Mouse (Mus musculus): ENCODE results near the gene Nrip1. TPM values are rescaled to one million over a fixed set of nuclear protein-coding genes. Genes with fewer than 3 reads are reported as not detected.

Gene Nrip1
- polyA plus RNA-seq, 1 experiment from 2014 or later = 32.0 TPM

GRCm38 (mm10) chr16:76357155-76357554, 16.5 kb downstream of the Nrip1 start:
- Histone ChIP-seq H3K27ac (no peak overlapping the region), H3K36me3 (peaks cover 23% of the 10 kb centered on the region), H3K9ac (no peak overlapping the region), H3K4me3 (no peak overlapping the region), H3K4me1 (peaks cover 79% of the 10 kb centered on the region), H3K9me3 (replicated peaks) (no peaks in the 10 kb centered on the region), H3K4me2 (no peak overlapping the region), H3K27me3 (replicated peaks) (no peaks in the 10 kb centered on the region)
- 89% methylated on average over 12 of the region's 12 CpGs for WGBS (ENCODE audit: insufficient replicate concordance)
- no peak for ATAC-seq

- H3K27ac ChIP-seq = peak overlapping the region; percentile 23; the same call in 1 of the 2 replicates
- no peaks in the 10 kb centered on the region for H3K27me3 ChIP-seq (replicated peaks)
- H3K36me3 ChIP-seq = peaks cover 24% of the 10 kb centered on the region
- 88% methylated on average over 14 of the region's 14 CpGs for WGBS (ENCODE audit: insufficient replicate concordance)
- H3K4me1 ChIP-seq = peaks cover 71% of the 10 kb centered on the region
- H3K9me3 ChIP-seq (replicated peaks) = no peaks in the 10 kb centered on the region
- no peak for ATAC-seq
- no peak overlapping the region for H3K4me3 ChIP-seq
- no peak overlapping the region for H3K9ac ChIP-seq
- H3K4me2 ChIP-seq = no peak overlapping the region
These were observed 17.6 kb downstream of the Nrip1 start for GRCm38 (mm10) chr16:76355947-76356550.

GRCm38 (mm10) chr16:76355267-76355666, 18.4 kb downstream of the Nrip1 start:
- H3K4me2 ChIP-seq = peak overlapping the region; percentile 58
- 70% methylated on average over 5 of the region's 5 CpGs for WGBS (ENCODE audit: insufficient replicate concordance)

GRCm38 (mm10) chr16:76354841-76355240, 18.8 kb downstream of the Nrip1 start:
- Histone ChIP-seq H3K27me3 (replicated peaks) (no peaks in the 10 kb centered on the region), H3K9me3 (replicated peaks) (no peaks in the 10 kb centered on the region), H3K4me3 (no peak overlapping the region), H3K9ac (peak overlapping the region; percentile 48; the same call in 1 of the 2 replicates), H3K4me2 (peak overlapping the region; percentile 58), H3K4me1 (peaks cover 62% of the 10 kb centered on the region), H3K36me3 (peaks cover 28% of the 10 kb centered on the region), H3K27ac (peak overlapping the region; percentile 72)
- peak; percentile 96 for ATAC-seq
- WGBS (ENCODE audit: insufficient replicate concordance) = 26% methylated on average over 3 of the region's 3 CpGs

More at GRCm38 (mm10) chr16:76355267-76355666, 18.4 kb downstream of the Nrip1 start:
- H3K4me1 ChIP-seq = peaks cover 65% of the 10 kb centered on the region
- H3K9me3 ChIP-seq (replicated peaks) = no peaks in the 10 kb centered on the region
- peaks cover 27% of the 10 kb centered on the region for H3K36me3 ChIP-seq
- no peaks in the 10 kb centered on the region for H3K27me3 ChIP-seq (replicated peaks)
- ATAC-seq = no peak
- H3K4me3 ChIP-seq = no peak overlapping the region
- H3K27ac ChIP-seq = peak overlapping the region; percentile 72
- peak overlapping the region; percentile 48; the same call in 1 of the 2 replicates for H3K9ac ChIP-seq

- no peaks in the 10 kb centered on the region for H3K9me3 ChIP-seq (replicated peaks)
- H3K9ac ChIP-seq = no peak overlapping the region
- 74% methylated on average over 7 of the region's 7 CpGs for WGBS (ENCODE audit: insufficient replicate concordance)
- H3K4me3 ChIP-seq = no peak overlapping the region
- H3K27me3 ChIP-seq (replicated peaks) = no peaks in the 10 kb centered on the region
- H3K4me1 ChIP-seq = peaks cover 62% of the 10 kb centered on the region
- no peak overlapping the region for H3K27ac ChIP-seq
- peaks cover 33% of the 10 kb centered on the region for H3K36me3 ChIP-seq
- ATAC-seq = no peak
- H3K4me2 ChIP-seq = no peak overlapping the region
These were observed 19.3 kb downstream of the Nrip1 start for GRCm38 (mm10) chr16:76354289-76354688.

GRCm38 (mm10) chr16:76350922-76351321, 22.7 kb downstream of the Nrip1 start:
- peaks cover 64% of the 10 kb centered on the region for H3K36me3 ChIP-seq
- no peak overlapping the region for H3K4me2 ChIP-seq
- no peak overlapping the region for H3K9ac ChIP-seq
- 89% methylated on average over 8 of the region's 8 CpGs for WGBS (ENCODE audit: insufficient replicate concordance)
- H3K4me3 ChIP-seq = no peak overlapping the region
- peaks cover 49% of the 10 kb centered on the region for H3K4me1 ChIP-seq
- no peak for ATAC-seq
- H3K27me3 ChIP-seq (replicated peaks) = no peaks in the 10 kb centered on the region
- no peak overlapping the region for H3K27ac ChIP-seq
- no peaks in the 10 kb centered on the region for H3K9me3 ChIP-seq (replicated peaks)

GRCm38 (mm10) chr16:76349053-76349452, 24.6 kb downstream of the Nrip1 start:
- H3K4me2 ChIP-seq = no peak overlapping the region
- H3K4me3 ChIP-seq = no peak overlapping the region
- H3K27ac ChIP-seq = no peak overlapping the region
- 88% methylated on average over 11 of the region's 11 CpGs for WGBS (ENCODE audit: insufficient replicate concordance)
- H3K4me1 ChIP-seq = peaks cover 46% of the 10 kb centered on the region
- peaks cover 79% of the 10 kb centered on the region for H3K36me3 ChIP-seq
- H3K9me3 ChIP-seq (replicated peaks) = no peaks in the 10 kb centered on the region; the same call in none of the 2 replicates
- H3K9ac ChIP-seq = no peak overlapping the region
- no peaks in the 10 kb centered on the region for H3K27me3 ChIP-seq (replicated peaks)
- ATAC-seq = no peak

- H3K9ac ChIP-seq = no peak overlapping the region
- H3K4me3 ChIP-seq = no peak overlapping the region
- ATAC-seq = no peak
- peaks cover 47% of the 10 kb centered on the region for H3K4me1 ChIP-seq
- H3K9me3 ChIP-seq (replicated peaks) = no peaks in the 10 kb centered on the region; the same call in none of the 2 replicates
- peaks cover 87% of the 10 kb centered on the region for H3K36me3 ChIP-seq
- 0 out of 2 replicates have a peak overlapping the region, but pooled peaks have one; percentile 25 for H3K27ac ChIP-seq
- WGBS (ENCODE audit: insufficient replicate concordance) = 89% methylated on average over 13 of the region's 13 CpGs
- no peaks in the 10 kb centered on the region for H3K27me3 ChIP-seq (replicated peaks)
- H3K4me2 ChIP-seq = no peak overlapping the region
These were observed 25.8 kb downstream of the Nrip1 start for GRCm38 (mm10) chr16:76347719-76348421.

- Histone ChIP-seq H3K9me3 (replicated peaks) (no peaks in the 10 kb centered on the region; the same call in none of the 2 replicates), H3K4me2 (no peak overlapping the region), H3K4me1 (peaks cover 59% of the 10 kb centered on the region), H3K9ac (no peak overlapping the region), H3K27me3 (replicated peaks) (no peaks in the 10 kb centered on the region), H3K36me3 (peaks cover 83% of the 10 kb centered on the region), H3K27ac (no peak overlapping the region), H3K4me3 (no peak overlapping the region)
- no peak for ATAC-seq
- WGBS (ENCODE audit: insufficient replicate concordance) = 87% methylated on average over 7 of the region's 7 CpGs
These were observed 27.3 kb downstream of the Nrip1 start for GRCm38 (mm10) chr16:76346371-76346770.

GRCm38 (mm10) chr16:76344761-76345368, 28.8 kb downstream of the Nrip1 start:
- H3K9ac ChIP-seq = no peak overlapping the region

GRCm38 (mm10) chr16:76344030-76344429, 29.6 kb downstream of the Nrip1 start:
- H3K9me3 ChIP-seq (replicated peaks) = no peaks in the 10 kb centered on the region; the same call in none of the 2 replicates
- no peak overlapping the region for H3K9ac ChIP-seq
- H3K36me3 ChIP-seq = peaks cover 82% of the 10 kb centered on the region
- no peak overlapping the region for H3K4me3 ChIP-seq
- peak overlapping the region; percentile 40; the same call in 1 of the 2 replicates for H3K27ac ChIP-seq
- 83% methylated on average over 2 of the region's 2 CpGs for WGBS (ENCODE audit: insufficient replicate concordance)
- peak; percentile 44; the same call in 1 of the 2 replicates for ATAC-seq
- peak overlapping the region; percentile 20; the same call in 1 of the 2 replicates for H3K4me2 ChIP-seq
- peaks cover 78% of the 10 kb centered on the region for H3K4me1 ChIP-seq
- H3K27me3 ChIP-seq (replicated peaks) = no peaks in the 10 kb centered on the region

More at GRCm38 (mm10) chr16:76344761-76345368, 28.8 kb downstream of the Nrip1 start:
- Histone ChIP-seq H3K4me2 (no peak overlapping the region), H3K9me3 (replicated peaks) (no peaks in the 10 kb centered on the region; the same call in none of the 2 replicates), H3K4me1 (peaks cover 74% of the 10 kb centered on the region), H3K27ac (peak overlapping the region; percentile 40; the same call in 1 of the 2 replicates), H3K27me3 (replicated peaks) (no peaks in the 10 kb centered on the region), H3K4me3 (no peak overlapping the region), H3K36me3 (peaks cover 85% of the 10 kb centered on the region)
- 97% methylated on average over 3 of the region's 3 CpGs for WGBS (ENCODE audit: insufficient replicate concordance)
- no peak for ATAC-seq
